Mouse (Mus musculus): Measurements from ENCODE around the gene Cd80.
"Not testable (repeated sequence)": the region's sequence is repeated elsewhere in the genome, so short reads cannot be mapped to it uniquely, and the experiment has no call there.

Gene Cd80

GRCm38 (mm10) chr16:38471697-38472506 is 16.5 kb downstream of the Cd80 start:
- peak; percentile 97 for DNase-seq (ENCODE audit: low read depth, low spot score)

GRCm38 (mm10) chr16:38472507-38472873 is 17.1 kb downstream of the Cd80 start:
- DNase-seq (ENCODE audit: low read depth, low spot score): no peak

DNA sequence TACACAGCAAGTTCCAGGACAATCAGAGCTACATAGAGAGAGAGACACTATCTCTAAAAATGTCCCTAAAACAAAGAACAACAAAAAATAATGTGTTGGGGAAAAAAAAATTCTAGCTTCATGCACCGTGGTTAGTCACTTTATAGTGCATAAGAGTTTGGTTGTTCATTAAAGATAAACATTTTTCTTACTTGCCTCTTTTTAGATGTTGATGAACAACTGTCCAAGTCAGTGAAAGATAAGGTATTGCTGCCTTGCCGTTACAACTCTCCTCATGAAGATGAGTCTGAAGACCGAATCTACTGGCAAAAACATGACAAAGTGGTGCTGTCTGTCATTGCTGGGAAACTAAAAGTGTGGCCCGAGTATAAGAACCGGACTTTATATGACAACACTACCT is 18.3 kb downstream of the Cd80 start:
- DNase-seq (ENCODE audit: low read depth, low spot score): no peak

GRCm38 (mm10) chr16:38474677-38475286 is 19.4 kb downstream of the Cd80 start:
- no peak for DNase-seq (ENCODE audit: low read depth, low spot score)

- DNase-seq (ENCODE audit: low read depth, low spot score): peak; percentile 50
These were observed 20.4 kb downstream of the Cd80 start for GRCm38 (mm10) chr16:38475681-38476311.

DNA sequence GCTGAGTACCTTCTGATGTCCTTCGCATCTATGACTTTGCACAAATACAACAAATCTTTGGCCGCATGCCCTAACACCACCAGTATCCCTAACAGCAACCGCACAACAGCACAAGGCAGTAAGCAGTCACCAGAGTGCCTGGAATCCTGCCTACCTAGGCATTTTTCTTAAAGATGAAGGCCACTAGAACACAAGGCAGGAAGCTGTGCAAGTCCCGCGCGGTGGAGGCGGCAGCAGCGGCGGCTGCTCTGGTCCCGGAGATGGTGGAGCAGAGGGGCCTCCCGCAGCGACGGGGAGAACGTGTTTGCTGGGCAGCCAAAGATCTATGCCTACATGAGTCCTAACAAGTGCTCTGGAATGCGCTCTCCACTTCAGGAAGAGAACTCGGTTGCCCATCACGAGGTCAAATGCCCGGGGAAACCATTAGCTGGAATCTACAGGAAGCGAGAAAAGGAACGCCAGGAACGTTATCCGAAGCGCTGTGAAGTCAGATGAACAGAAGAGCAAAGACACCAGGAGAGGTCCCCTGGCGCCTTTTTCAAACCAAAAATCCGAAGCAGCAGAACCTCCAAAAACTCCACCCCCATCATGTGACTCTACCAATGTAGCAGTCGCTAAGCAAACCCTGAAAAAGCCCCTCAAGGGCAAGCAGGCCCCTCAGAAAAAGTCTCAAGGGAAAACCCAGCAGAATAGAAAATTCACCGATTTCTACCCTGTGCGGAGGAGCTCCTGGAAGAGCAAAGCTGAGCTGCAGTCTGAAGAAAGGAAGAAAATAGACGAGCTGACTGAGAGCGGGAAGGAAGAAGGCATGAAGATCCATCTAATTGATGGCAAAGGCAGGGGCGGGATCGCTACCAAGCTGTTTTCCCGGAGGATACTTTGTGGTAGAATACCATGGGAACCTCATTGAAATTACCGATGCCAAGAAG is 21.2 kb downstream of the Cd80 start:
- DNase-seq (ENCODE audit: low read depth, low spot score): peak; percentile 55

DNA sequence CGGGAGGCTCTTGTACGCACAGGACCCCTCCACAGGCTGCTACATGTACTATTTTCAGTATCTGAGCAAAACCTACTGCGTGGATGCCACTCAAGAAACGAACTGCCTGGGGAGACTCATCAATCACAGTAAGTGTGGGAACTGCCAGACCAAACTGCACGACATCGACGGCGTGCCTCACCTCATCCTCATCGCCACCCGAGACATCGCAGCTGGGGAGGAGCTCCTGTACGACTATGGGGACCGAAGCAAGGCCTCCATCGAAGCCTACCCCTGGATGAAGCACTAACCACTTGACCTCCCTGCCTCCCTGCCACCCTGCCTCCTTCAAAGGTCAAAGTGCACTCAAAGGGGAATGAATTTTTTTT is 21.9 kb downstream of the Cd80 start:
- not testable (repeated sequence) for DNase-seq (ENCODE audit: low read depth, low spot score)

- no peak for DNase-seq (ENCODE audit: low read depth, low spot score)
These were observed 22.9 kb downstream of the Cd80 start for GRCm38 (mm10) chr16:38478296-38478695.

- no peak for DNase-seq (ENCODE audit: low read depth, low spot score)
These were observed 26.0 kb downstream of the Cd80 start for GRCm38 (mm10) chr16:38481327-38481726.

DNA sequence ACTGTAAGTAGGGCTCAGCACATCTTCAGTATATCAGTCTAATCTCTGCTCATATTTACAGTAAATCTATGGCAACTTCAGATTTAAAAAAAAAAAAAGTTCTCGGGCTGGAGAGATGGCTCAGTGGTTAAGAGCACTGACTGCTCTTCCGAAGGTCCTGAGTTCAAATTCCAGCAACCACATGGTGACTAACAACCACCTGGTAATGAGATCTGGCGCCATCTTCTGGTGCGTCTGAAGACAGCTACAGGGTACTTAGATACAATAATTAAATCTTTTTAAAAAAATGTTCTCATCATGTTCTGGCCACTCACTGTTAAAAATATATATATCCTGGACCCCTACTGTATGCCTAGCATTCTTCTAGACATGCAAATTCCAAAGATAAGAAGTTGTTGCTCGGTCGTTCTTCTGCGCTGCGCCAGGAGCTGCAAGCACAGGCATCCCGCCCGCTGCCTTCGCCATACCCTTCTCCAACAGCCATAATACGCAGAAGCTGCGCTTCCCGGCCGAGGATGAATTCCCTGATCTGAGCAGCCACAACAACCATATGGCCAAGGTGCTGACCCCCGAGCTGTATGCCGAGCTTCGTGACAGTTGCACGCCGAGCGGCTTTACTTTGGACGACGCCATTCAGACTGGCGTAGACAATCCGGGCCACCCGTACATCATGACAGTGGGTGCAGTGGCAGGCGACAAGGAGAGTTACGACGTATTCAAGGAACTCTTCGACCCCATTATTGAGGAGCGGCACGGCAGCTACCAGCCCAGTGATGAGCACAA is 27.6 kb downstream of the Cd80 start:
- DNase-seq (ENCODE audit: low read depth, low spot score): peak; percentile 60

GRCm38 (mm10) chr16:38483582-38484309 is 28.4 kb downstream of the Cd80 start:
- DNase-seq (ENCODE audit: low read depth, low spot score): no peak

DNA sequence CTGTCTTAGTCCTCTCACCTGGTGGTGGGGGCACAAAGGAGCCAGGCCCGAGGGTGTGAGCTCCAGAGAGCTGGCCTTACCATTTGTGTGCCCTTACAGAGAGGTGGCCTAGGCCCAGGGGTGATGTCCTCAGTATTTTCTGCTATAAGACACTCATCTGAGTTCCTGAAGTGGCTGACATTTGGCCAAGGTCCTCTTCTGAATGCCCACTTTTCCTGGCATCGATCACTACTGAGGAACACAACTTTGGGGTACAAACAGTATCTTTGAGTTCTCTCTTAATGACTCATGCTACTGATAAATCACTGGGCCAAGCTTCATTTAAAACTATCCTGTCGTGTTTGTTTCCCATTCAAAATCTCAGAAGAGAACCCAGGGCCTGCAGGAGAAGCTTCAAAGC is 37.2 kb downstream of the Cd80 start:
- DNase-seq (ENCODE audit: low read depth, low spot score): no peak

- DNase-seq (ENCODE audit: low read depth, low spot score): no peak
These were observed 38.5 kb downstream of the Cd80 start for GRCm38 (mm10) chr16:38493890-38494289.

GRCm38 (mm10) chr16:38496604-38497140 is 41.3 kb downstream of the Cd80 start:
- DNase-seq (ENCODE audit: low read depth, low spot score): peak; percentile 25

DNA sequence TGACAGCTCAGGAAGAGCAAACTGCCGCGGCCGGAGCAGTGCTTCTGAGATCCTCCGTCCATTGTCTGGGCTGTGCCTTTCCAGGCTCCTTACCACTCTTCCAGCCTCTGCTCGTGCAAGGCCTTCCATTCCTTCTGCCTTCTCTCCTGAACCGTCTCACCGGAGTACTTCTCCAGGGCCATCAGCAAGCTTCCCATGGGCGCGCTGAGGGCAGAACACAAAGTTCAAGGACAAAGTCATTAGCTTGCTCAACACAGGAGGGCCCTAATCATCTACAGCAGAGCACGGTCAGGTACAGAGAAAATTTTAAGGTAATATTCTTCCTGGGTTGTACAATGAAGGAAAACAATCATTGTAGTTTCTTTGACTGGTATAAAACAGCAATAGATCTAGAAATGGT is 47.1 kb downstream of the Cd80 start:
- no peak for DNase-seq (ENCODE audit: low read depth, low spot score)

- DNase-seq (ENCODE audit: low read depth, low spot score): no peak
These were observed 48.2 kb downstream of the Cd80 start for GRCm38 (mm10) chr16:38503528-38503927.

- DNase-seq (ENCODE audit: low read depth, low spot score): peak; percentile 82
These were observed 50.8 kb downstream of the Cd80 start for GRCm38 (mm10) chr16:38506041-38506634.

DNA sequence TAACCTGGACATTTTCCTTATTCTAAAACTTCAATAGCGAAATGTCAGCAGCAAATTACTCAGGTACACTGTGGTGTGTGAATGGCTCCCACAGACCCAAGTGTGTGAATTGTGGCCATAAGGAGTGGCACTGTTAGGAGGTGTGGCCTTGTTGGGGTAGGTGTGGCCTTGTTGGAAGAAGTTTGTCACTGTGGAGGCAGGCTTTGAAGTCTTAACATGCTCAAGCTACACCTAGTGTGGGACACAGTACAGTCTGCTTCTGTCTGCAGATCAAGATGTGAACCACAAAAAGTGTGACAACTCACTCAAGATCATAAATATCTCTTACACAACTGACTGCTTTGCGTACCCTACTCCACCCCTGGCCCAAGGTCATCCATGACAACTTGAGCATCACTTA is 55.5 kb downstream of the Cd80 start:
- DNase-seq (ENCODE audit: low read depth, low spot score): peak; percentile 51

- DNase-seq (ENCODE audit: low read depth, low spot score): no peak
These were observed 63.8 kb downstream of the Cd80 start for GRCm38 (mm10) chr16:38519140-38519539.
